Mouse (Mus musculus) CD4-positive, CD25-positive, alpha-beta regulatory T cell, adult 2 months (primary cell): ENCODE measurements at regions not wholly inside any gene's neighbourhood (a gene's known extent, or its start where the extent isn't known, plus 50 kb on each side); places are given as distances from the start of the nearest gene placed in this dataset.

ENCODE experiments used
- DNase-seq: peaks from one replicate; pipeline ENCODE4 v3.0.0-alpha.2; 2012; ENCODE audit warnings: low read depth, low spot score

GRCm38 (mm10) chr13:47398976-47399375, 276.5 kb downstream of the Rnf144b start:
- no peak for DNase-seq

- no peak for DNase-seq
These were observed 290.8 kb downstream of the Rnf144b start for GRCm38 (mm10) chr13:47413261-47413660.

GRCm38 (mm10) chr13:47413940-47414339, 291.5 kb downstream of the Rnf144b start:
- DNase-seq: no peak

- DNase-seq: no peak
These were observed 307.5 kb downstream of the Rnf144b start for GRCm38 (mm10) chr13:47429856-47430365.

GRCm38 (mm10) chr13:47430409-47430808, 308.0 kb downstream of the Rnf144b start:
- DNase-seq: no peak

- no peak for DNase-seq
These were observed 313.2 kb downstream of the Rnf144b start for GRCm38 (mm10) chr13:47435631-47436030.

- no peak for DNase-seq
These were observed 322.4 kb downstream of the Rnf144b start for GRCm38 (mm10) chr13:47444876-47445275.

- no peak for DNase-seq
These were observed 329.8 kb downstream of the Rnf144b start for GRCm38 (mm10) chr13:47452186-47452760.

- DNase-seq: no peak
These were observed 339.7 kb downstream of the Rnf144b start for GRCm38 (mm10) chr13:47462148-47462547.

- no peak for DNase-seq
These were observed 349.2 kb downstream of the Rnf144b start for GRCm38 (mm10) chr13:47471543-47472213.

- DNase-seq: no peak
These were observed 357.7 kb downstream of the Rnf144b start for GRCm38 (mm10) chr13:47480159-47480558.

- no peak for DNase-seq
These were observed 362.4 kb downstream of the Rnf144b start for GRCm38 (mm10) chr13:47484819-47485218.

- DNase-seq: no peak
These were observed 363.7 kb downstream of the Rnf144b start for GRCm38 (mm10) chr13:47486111-47486510.

- DNase-seq: no peak
These were observed 364.2 kb downstream of the Rnf144b start for GRCm38 (mm10) chr13:47486658-47487057.

GRCm38 (mm10) chr13:47505380-47505955, 383.0 kb downstream of the Rnf144b start:
- DNase-seq: no peak

GRCm38 (mm10) chr13:47532935-47533334, 410.5 kb downstream of the Rnf144b start:
- no peak for DNase-seq

GRCm38 (mm10) chr13:47537156-47537555, 414.7 kb downstream of the Rnf144b start:
- no peak for DNase-seq

GRCm38 (mm10) chr13:47549626-47550025, 427.2 kb downstream of the Rnf144b start:
- no peak for DNase-seq

GRCm38 (mm10) chr13:47552251-47552650, 429.8 kb downstream of the Rnf144b start:
- no peak for DNase-seq

GRCm38 (mm10) chr13:47554198-47554597, 431.7 kb downstream of the Rnf144b start:
- no peak for DNase-seq

- DNase-seq: no peak
These were observed 434.9 kb downstream of the Rnf144b start for GRCm38 (mm10) chr13:47557196-47557974.

GRCm38 (mm10) chr13:47562836-47563235, 440.4 kb downstream of the Rnf144b start:
- no peak for DNase-seq
